Mouse (Mus musculus): Measurements from ENCODE around the gene Dleu7. TPM values are rescaled to one million over a fixed set of nuclear protein-coding genes. Genes with fewer than 3 reads are reported as not detected.
A peak's percentile ranks its signal among the peaks of the same experiment; 100 is the strongest.

Dleu7 gene
- total RNA-seq, 2 experiments from 2014 or later = 0.18 to 0.21 TPM

DNA sequence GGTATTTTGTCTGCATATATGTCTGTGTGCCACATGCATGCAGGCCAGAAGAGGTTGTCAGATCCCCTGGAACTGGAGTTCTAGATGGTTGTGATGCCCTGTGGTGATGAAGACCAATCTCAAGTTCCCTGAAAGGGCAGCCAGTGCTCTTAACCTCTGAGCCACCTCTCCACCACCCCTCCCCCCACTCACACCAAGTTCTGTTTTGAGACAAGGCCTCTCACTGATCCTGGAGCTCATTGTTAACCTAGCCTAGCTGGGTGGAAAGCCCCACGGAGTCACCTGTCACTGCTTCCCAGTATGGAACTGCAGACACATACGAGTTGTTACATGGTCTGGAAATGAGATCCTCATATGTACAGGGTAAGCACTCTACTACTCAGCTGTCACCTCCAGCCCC, 9.9 kb downstream of the Dleu7 start:
- DNase-seq = no peak

- no peak for DNase-seq
Measured at GRCm38 (mm10) chr14:62273604-62274003, 19.2 kb downstream of the Dleu7 start.

DNA sequence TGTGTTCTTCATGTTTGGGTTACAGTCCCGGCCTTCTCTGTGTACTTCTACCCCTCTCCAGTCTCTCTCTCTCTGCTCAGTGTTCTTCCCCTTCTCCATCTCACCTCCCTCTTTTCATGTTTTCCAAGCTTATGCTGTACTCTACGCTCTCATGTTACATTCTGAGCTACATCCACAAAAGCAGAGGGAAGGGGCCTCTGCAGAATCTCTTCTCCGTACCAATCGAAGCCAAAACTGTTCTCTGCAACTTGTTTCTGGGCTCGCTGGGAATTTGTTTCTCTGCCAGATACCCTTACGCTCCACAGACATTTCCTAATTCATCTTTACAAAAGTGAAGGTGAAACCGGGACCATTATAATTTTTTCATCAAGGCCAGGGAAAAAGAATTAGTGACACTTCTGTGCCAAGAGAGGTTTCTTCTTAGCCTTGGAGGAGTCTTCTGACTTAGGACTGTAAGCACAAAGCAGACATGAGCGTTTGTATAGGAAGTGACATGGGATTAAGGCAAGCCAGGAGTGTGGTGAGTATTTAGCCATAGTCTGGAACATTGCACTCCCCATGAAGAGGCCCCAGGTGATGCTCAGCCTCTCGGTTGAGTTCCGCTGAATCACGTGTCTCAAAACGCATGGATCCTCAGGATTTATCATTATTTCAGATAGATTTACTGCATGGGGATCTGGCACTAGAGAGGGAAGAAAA, 22.0 kb downstream of the Dleu7 start:
- DNase-seq = no peak

DNA sequence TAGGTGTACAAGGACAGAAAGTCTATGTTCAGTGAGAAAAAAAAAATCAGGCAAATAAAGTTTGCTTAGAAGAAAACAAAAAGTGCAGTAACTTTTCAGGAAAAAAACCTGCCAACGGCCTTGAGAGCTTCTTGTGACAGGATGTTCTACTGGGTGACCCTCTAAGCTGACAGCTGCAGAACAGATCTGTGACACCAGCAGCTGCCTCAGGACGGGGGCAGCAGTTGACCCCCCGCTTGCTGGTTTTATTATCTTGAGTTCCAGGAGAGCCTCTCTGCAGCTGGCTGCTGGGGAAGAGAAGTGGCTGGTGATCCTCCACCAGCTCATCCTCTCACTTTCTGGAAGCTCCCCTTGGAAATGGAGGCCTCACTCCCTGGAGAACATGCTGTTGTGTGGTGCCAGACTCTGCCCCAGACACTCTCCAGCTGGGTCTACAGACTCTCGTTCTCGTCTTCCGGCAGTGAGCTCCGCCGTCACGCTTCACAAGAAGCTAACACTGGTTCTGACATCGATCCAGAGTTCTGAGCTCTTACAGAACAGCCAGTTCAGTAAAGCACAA, 33.8 kb downstream of the Dleu7 start:
- peak; percentile 35 for DNase-seq

DNA sequence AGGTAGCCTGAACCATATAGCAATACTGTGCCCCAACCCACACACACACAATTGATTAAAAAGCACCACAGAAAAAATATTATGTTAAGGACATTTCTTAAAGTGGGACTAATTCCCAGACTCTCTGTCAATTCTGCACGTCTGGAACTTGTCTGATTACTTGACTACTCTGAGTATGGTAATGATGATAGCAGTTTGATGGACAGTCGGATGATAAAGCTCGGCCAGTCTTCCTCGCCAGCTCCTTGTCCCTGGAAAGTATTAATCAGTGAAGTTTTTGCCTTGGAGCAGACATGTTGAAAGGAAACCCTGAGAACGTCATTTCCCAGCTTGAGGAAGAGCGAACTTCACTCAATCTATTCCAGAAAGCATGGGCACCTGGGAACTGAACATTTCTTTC, 34.7 kb downstream of the Dleu7 start:
- DNase-seq = no peak

DNA sequence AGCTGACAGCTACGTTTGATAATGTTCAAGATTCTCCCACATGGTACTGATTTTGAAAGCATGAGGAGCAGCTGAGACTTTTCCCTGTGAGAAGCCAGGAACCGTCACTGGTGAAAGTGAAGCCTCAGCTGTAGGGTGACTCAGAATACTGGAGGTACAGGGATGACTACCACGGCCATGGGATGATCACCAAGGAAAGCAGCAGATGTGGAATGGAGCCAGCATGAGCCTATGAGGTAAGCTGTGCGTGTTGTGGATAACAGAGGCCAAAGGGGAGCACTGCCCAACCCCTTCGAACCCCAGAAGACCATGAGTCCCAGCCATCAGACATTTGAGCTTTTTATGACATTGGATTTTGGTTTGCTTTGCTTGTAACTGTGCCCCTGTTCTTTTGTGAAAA, 36.8 kb downstream of the Dleu7 start:
- no peak for DNase-seq

DNA sequence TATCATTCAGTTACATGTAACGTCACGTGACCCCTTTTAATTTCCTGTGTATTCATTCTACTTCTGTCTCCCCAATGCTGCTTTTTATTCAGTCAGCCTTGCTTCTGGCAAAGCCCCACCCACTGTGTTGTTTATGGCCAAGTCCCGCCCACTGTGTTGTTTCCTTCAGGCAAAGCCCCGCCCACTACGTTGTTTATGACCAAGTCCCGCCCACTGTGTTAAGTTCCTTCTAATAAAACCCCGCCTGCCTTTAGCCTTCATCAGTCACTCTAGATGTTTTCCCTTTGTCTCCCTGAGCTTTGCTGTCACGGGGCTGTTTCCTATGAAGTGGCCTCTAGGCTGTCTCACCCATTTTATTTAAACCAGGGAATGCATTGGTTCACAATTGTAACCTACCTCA, 38.5 kb downstream of the Dleu7 start:
- DNase-seq = no peak

GRCm38 (mm10) chr14:62251999-62252398, 40.8 kb downstream of the Dleu7 start:
- DNase-seq = peak; percentile 66

DNA sequence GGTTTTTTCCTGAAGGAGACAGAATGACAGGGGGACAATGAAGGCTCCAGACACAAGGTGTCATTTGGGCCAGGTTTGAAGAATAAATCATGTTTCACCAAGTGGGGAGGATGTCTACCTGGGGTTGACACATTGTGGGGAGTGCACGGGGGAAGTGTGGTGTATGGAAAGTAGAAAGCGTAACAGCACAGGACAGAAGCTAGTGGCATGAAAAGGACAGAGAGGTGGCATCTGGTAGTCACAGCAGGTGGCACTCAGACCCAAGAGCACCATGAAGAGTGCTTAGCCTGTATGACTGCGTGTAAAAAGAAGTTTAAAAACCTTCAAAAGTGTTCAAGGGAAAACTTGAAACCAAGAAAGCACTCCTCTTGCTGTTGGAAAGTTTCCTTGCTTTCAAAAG, 42.8 kb downstream of the Dleu7 start:
- no peak for DNase-seq

DNA sequence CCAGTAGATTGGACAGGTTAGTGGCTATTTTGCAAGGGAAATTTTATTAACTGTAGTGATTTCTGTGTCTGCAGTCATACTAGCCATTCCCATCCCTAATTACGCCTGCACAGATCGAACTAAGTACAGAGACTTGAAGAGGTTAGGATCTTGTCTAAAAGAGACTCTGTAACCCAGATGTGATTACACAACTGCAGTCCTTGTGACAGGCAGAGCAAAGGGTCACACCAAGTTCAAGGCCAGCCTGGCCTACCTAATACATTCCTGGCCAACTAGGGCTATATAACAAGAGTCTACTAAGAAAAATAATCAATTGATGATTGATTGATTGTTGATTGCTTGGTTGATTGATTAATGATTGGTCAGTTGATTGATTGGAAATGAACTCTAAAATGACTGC, 43.6 kb downstream of the Dleu7 start:
- DNase-seq = no peak

- DNase-seq = no peak
Measured at GRCm38 (mm10) chr14:62248796-62249195, 44.1 kb downstream of the Dleu7 start.

- DNase-seq = no peak
Measured at GRCm38 (mm10) chr14:62248345-62248744, 44.5 kb downstream of the Dleu7 start.

DNA sequence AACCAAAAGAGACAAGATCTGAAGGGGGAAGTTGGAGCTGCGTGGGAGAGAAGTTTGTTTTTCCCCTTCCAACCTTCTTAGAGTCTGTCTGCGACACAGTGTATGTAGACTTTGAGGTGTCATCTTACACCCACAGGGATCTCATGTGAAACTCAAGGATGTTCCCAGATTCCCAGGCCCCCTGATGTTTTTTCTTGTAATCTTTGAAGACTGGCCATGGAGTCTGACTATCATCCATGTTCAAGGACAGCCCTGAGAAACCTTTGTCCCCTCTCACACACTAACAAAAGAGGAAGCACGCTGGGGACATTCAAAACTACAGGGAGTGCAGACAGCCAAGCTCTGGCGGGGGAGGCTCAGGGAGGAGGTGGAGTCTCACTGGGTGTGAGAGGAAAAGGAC, 47.3 kb downstream of the Dleu7 start:
- DNase-seq = no peak

- DNase-seq = no peak
Measured at GRCm38 (mm10) chr14:62243530-62243929, 49.3 kb downstream of the Dleu7 start.

DNA sequence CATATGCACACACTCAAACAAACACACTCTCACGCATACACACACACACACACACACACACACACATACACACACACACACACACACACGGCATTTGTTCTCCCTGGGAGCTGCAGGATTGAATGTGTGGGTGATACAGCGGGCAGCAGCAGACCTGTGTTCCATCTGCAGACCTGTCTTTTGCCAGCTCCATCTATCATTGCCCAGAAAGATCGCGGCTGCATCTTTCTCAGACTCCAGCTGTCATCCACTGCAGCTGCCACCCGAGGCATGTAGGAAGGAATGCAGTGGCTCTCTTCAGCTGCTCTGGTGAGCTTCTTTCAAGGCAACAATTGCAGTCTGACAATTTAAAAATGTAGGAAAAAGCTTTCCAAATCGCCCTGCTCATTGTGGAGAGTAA, 56.9 kb downstream of the Dleu7 start:
- no peak for DNase-seq

DNA sequence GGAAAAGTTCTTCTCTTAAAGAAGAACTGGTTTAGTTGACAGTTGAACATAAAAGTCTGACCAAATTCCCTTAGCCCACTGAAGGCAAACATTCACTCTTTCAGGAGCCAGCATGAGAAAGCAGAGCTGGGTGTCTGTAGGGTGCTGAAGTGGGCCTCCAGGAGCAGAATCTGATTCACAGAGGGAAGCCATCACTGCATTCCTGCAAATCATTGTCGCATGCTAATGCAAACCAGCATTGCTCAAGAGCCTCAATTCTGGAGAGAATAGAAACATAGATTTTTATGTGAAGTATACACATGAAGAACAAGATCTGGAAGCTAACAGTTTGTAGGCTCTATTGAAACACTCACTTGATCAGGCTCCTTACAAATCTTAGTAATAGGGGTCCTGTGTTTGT, 57.6 kb downstream of the Dleu7 start:
- no peak for DNase-seq

DNA sequence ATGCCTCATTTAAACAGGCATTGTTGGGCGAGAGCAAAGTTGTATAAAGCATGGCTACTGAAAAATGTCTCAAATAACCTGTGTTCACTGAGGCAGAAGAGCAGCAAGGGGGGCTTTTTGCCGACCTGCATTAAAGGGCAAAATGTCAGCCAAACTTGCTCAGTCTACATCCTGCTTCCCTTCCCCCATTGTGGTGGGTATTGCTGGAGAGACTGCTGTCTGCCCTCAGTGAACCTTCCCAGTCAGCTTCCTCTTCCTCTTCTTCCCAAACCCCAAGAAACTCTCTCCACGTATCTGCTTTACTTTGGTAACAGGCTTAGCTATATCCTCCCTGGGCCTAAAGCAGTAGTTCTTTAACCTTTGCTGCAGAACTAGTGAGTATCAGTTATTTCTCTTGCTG, 61.9 kb downstream of the Dleu7 start:
- DNase-seq = no peak

GRCm38 (mm10) chr14:62227101-62227500, 65.7 kb downstream of the Dleu7 start:
- no peak for DNase-seq

DNA sequence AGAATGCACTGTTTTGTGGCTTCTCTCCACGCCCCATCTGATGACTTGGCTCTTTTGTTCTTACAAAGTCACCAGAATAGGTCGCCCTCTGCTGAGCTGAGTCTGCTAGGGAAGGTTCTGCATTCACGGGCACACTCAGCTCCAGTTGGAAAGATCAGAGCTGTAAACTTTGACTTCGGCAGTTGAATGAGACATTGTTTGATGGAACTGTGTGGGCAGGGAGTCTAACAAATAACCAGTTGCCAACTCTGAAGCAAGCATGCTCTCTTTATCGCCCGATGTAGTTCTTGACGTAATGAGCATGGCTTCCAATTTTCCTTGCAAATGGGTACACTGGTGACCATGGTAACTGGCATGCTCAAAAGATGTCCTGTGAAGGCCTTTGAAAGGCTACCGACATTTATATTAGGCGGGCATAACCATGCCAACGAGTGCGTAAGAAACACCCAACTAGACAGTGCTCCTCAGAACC, 66.2 kb downstream of the Dleu7 start:
- DNase-seq = peak; percentile 11

Other genes starting within 250 kb of the Dleu7 start
- 10 to 100 TPM; 34.9 to 35.5 TPM for gene Rnaseh2b, start 458 bp downstream of the Dleu7 start, total RNA-seq (2021)
- gene Gucy1b2, start 163.2 kb upstream of the Dleu7 start, total RNA-seq (2021) = under 1 TPM in 1 of 2 experiments, not detected in 1; 0.18 TPM

Data from heart, postnatal 4 days (tissue).